Mouse (Mus musculus): ENCODE results near the gene Cpne2. TPM values are rescaled to one million over a fixed set of nuclear protein-coding genes. Genes with fewer than 3 reads are reported as not detected.
A peak's percentile ranks its signal among the peaks of the same experiment; 100 is the strongest.

The Cpne2 gene
- polyA plus RNA-seq (2017; shearing (Covaris generic)) = 1 to 10 TPM in 1 of 3 experiments, under 1 TPM in 2; 0.37 to 2.4 (median 0.98) TPM

- ATAC-seq = peak; percentile 87
These were observed at the start of gene Cpne2 for GRCm38 (mm10) chr8:94532873-94533671. TSS of gene Cpne2 (plus strand) at chr8:94532990.

GRCm38 (mm10) chr8:94485288-94485687, 47.5 kb upstream of the Cpne2 start:
- ATAC-seq = peak; percentile 46

- ATAC-seq = no peak
These were observed 46.9 kb upstream of the Cpne2 start for GRCm38 (mm10) chr8:94485882-94486281.

GRCm38 (mm10) chr8:94488016-94488415, 44.8 kb upstream of the Cpne2 start:
- no peak for ATAC-seq

- ATAC-seq = no peak
These were observed 42.8 kb upstream of the Cpne2 start for GRCm38 (mm10) chr8:94489809-94490483.

- peak; percentile 77 for ATAC-seq
These were observed 40.6 kb upstream of the Cpne2 start for GRCm38 (mm10) chr8:94492021-94492681.

GRCm38 (mm10) chr8:94493240-94493639, 39.5 kb upstream of the Cpne2 start:
- no peak for ATAC-seq

- ATAC-seq = no peak
These were observed 17.2 kb upstream of the Cpne2 start for GRCm38 (mm10) chr8:94515430-94516208.

GRCm38 (mm10) chr8:94516209-94516593, 16.6 kb upstream of the Cpne2 start:
- no peak for ATAC-seq

GRCm38 (mm10) chr8:94516766-94517165, 16.0 kb upstream of the Cpne2 start:
- ATAC-seq = no peak

- no peak for ATAC-seq
These were observed 14.5 kb upstream of the Cpne2 start for GRCm38 (mm10) chr8:94518331-94518730.

GRCm38 (mm10) chr8:94519021-94519420, 13.8 kb upstream of the Cpne2 start:
- no peak for ATAC-seq

- ATAC-seq = no peak
These were observed 11.3 kb upstream of the Cpne2 start for GRCm38 (mm10) chr8:94521481-94521880.

GRCm38 (mm10) chr8:94522482-94522881, 10.3 kb upstream of the Cpne2 start:
- no peak for ATAC-seq

GRCm38 (mm10) chr8:94524554-94524953, 8.2 kb upstream of the Cpne2 start:
- ATAC-seq = no peak

- no peak for ATAC-seq
These were observed 5.6 kb upstream of the Cpne2 start for GRCm38 (mm10) chr8:94527178-94527577.

- ATAC-seq = no peak
These were observed 4.5 kb upstream of the Cpne2 start for GRCm38 (mm10) chr8:94528245-94528644.

- ATAC-seq = no peak
These were observed 2.9 kb upstream of the Cpne2 start for GRCm38 (mm10) chr8:94529875-94530274.

- ATAC-seq = no peak
These were observed 2.1 kb upstream of the Cpne2 start for GRCm38 (mm10) chr8:94530643-94531042.

- no peak for ATAC-seq
These were observed 790 bp upstream of the Cpne2 start for GRCm38 (mm10) chr8:94532000-94532399.

- ATAC-seq = no peak
These were observed 291 bp upstream of the Cpne2 start for GRCm38 (mm10) chr8:94532525-94532872.

GRCm38 (mm10) chr8:94534612-94535011, 1.8 kb downstream of the Cpne2 start:
- ATAC-seq = no peak

GRCm38 (mm10) chr8:94535631-94536030, 2.8 kb downstream of the Cpne2 start:
- no peak for ATAC-seq
